Mouse (Mus musculus): ENCODE results near the gene Selenof.

Selenof gene

DNA sequence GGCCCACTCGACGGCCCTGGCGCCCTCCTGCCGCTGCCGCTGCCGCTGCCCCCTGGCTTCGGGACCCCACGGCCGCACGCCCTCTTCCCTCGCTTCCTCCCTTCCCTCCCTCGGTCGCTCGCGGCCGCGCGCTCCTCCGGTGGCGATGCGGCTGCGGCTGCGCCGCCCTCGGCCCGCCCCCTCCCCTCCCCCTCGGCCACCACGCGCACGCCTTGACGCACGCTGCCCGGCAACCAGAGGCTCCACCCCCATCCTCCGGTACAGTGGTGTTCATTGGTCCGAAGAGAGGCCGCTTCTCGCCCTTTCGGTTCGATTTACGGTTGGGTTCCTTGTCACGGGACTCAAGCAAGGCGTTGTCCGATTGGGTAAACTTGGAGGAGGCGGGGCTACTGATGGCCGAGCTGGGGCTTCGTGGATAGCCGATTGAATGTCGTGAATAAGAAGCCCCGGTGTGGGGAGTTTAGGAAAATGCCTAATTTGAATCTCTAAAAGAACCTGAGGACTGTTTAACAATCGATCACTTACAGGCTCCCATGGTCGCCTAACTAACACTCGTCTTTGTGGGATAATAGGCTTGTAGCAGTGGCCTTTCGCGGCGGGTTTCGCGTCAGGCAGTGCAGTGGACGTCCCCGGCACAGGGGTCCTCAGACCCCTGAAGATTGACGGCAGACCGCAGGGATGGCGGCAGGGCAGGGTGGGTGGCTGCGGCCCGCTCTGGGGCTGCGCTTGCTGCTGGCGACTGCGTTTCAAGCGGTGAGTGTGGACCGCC is at the start of gene Selenof, which contains the start of gene Hs2st1:
Gene Selenof, plus strand, starts transcription at position 258 of the 769 bp plus-strand sequence.
Gene Hs2st1, minus strand, starts transcription at position 135 of the 769 bp plus-strand sequence.
- DNase-seq: peak; percentile 94 to 97

GRCm38 (mm10) chr3:144527918-144528317 is 42.2 kb upstream of the Selenof start:
- DNase-seq: no peak

- peak; percentile 70 to 74 for DNase-seq
Measured at GRCm38 (mm10) chr3:144531023-144531422, 39.1 kb upstream of the Selenof start.

GRCm38 (mm10) chr3:144535056-144535455 is 35.0 kb upstream of the Selenof start:
- DNase-seq: no peak

DNA sequence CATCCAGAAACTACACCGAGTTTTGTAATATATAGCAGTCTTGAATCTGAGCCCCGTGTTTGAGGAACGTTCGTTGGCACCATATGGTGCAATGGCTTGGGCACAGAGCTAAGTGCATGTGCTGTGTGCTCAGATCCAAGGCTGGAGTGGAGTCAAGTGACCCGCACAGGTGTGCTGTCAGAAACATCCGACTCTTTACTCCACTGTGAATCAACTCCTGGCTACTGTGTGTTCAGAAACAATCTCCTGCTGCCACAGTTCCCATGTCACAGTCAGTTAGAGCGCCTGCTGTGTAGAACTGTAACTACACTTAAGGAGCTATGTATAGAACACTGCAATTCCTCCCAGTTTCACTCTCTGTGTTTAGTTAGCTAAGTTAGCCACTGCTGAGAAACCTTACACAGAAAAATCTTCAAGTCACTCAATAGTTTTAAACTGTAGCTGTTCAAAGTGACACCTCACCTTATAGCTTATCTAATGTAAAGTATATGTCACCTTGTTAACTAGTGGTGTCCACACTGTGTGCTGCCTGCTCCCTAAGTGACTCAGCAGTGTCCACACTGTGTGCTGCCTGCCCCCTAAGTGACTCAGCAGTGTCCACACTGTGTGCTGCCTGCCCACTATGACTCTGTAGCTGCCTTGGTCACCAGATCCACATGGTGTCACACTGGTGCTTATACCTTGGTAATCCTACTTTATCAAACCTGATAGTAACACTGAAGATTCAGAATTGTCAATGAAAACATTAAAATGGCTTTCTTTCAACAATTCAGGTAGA is 32.8 kb upstream of the Selenof start:
- DNase-seq: peak; percentile 45 to 60

GRCm38 (mm10) chr3:144539051-144539450 is 31.1 kb upstream of the Selenof start:
- no peak for DNase-seq

GRCm38 (mm10) chr3:144540805-144541204 is 29.3 kb upstream of the Selenof start:
- DNase-seq: no peak

DNA sequence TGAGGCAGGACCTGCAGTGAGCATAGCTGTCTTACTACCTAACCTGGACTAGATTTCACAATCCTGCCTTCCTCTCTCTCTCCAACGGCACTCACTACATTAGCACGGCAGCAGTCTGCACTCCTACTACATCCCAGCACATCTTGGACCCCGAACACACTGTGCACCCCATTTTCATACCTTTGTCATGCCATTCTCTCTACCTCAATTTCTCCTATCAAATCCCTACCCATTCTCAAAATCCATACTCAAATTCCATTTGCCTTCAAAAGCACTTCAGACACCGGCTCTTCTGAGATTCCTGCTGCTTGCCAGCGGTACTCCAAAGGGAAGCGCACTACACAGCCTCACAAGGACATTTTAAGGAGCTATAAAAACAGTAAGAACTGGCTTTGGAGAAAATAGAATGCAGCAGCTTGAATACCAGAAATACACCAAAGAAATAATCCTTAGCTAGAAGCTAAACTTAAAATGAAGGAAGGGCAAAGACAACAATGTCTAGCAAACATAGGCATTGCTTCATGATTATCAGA is 28.1 kb upstream of the Selenof start:
- DNase-seq: no peak

GRCm38 (mm10) chr3:144545152-144545551 is 25.0 kb upstream of the Selenof start:
- no peak for DNase-seq

- DNase-seq: no peak
Measured at GRCm38 (mm10) chr3:144545832-144546231, 24.3 kb upstream of the Selenof start.

DNA sequence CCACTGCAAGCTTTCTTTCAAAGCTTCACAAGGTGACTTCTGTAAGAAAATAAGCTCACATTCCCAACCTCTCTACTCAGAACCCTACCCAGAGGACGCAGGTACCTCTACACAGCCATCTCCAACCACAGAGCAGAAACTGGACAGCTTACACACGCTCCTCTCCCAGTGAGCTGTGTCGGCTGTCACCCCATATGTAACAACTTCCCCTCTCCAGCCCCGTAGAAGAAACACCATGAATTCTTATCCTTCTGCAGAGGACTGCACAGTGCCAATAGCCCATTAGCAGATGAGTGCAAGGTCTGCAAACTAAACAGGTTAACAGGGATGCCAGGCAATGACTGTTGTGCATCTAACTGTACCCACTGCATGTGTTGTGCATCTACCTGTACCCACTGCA is 23.6 kb upstream of the Selenof start:
- DNase-seq: no peak

DNA sequence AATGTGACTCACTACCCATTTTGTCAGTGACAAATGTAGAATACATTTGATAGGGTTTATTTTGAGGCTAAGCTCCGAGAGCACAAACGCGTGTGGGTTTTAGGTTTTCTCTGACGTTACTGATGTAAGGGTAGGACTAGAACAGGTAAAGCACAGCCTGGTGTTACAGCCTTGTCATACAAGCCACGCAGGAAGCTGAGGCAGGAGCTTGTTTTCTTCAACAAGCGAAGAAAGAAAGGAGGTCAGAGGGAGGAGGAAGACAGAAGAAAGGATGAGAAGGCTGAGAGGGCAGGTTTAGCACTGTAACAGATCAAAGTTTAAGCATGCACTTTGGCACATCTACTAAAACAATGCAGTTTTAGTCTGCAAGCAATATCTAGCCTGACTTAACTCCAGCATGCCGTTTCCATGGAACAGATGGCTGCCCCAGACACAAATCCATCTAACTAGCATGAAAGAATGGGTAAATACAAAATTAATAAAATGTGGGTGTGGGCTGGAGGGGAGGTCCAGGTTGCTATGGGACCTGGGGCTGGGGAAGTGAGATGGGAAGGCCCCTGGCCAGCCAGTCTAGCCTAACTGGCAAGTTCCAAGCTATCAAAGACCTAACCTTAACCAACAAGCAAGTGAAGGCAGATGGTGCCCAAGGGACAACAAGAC is 21.8 kb upstream of the Selenof start:
- no peak for DNase-seq

GRCm38 (mm10) chr3:144550036-144550435 is 20.1 kb upstream of the Selenof start:
- no peak for DNase-seq

DNA sequence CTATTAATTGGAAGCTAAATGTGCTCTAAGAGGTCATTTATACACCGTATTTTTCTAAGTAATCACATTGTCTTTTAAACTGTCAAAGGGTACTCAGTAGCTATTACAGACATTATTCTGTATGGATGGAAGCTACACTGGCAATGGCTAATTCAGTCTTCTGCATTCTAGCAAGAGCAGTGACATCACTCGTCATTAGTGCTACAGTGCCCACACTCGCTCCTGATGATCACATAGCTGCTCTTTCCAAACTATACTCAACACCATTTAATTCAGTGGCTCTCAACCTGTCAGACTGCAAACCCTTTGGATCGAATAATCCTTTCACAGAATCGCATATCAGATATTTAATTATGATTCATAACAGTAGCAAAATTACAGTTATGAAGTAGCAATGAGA is 19.4 kb upstream of the Selenof start:
- DNase-seq: no peak

DNA sequence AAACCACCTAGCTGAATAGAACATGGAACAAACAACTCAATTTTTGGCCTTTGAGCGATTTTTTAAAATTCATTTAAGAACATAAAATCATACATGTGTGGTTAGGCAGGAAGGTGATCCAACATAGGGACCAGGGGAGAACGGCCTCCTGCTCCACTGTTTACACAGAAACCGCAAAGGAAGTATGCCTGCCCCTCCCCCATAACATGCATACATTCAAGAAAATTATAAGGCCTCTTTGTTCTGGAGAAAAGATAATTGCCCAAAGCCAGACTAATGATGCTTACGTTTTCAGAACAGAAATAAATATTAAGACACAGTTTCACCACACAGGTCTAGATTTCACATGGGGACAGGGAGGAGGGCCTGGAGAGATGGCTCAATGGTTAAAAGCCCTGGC is 18.7 kb upstream of the Selenof start:
- DNase-seq: no peak

DNA sequence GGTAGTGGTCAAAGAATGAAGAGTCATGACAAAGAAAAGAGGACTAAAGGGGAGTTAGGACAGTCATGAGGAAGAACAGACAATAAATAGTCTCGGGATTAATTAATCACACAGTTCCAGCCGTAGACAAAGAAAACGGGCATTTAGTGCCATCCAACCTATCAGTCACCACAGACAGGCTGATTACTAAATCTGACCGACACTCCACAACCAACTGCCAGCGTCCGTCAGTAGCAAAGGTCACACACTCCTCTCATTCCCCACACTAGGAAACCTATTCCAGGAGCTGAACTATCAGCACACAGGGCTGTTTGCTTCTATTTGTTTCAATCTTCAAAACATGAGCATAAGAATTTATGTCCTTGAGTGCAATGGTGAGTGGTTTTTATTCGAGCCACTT is 16.2 kb upstream of the Selenof start:
- DNase-seq: no peak

DNA sequence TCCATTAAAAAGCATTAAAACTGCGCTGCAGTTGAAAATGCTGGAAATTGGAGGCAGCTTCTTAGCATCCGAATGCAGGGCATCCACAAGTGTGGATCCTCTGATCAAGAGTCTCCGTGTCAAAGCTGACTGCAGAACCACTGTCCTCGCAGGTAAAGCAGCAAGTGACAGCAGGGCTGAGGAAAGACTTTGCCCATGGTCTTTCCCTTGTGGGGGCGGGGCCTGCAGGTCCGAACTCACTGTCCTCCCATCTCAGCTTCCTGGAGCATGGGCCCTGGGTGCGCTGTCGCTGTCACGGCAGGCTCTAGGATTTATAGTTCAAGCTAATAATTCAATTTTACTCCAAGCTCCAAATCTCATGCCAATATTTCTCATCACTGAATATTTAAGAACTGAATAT is 15.6 kb upstream of the Selenof start:
- DNase-seq: no peak

GRCm38 (mm10) chr3:144555144-144555543 is 15.0 kb upstream of the Selenof start:
- no peak for DNase-seq

DNA sequence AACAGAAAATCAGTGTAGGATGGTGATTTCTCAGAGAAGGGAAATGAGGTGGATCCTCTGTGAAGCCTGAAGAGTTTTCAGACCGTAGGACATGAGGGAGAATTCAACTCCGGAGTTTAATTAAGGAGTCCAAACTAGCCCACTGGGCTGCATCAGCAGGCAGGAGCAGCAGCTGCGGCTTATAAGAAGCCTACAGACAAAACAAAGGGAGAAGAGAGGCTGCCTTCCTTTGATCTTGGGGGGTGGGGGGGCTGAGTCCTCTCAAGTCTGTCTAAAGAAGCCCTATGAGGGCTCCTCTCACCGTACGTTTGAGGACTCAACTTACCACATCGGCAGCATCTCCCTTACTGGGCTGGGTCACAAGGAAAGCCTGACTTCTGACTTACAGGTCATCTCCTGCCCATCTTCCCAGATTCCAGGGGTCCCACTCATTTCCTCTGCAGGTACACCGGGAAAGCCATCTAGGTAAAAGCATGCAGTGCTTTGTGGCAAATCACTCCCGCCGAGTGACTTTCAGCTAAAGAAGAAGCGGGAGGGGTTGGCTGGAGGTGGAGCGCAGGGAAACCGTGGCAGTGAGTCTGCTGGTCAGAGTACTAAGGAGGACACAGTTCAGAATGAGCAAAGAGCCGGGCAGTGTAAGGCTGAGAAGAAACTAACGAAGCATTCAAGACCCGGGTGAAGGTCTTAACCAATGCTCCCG is 13.3 kb upstream of the Selenof start:
- no peak for DNase-seq

GRCm38 (mm10) chr3:144558274-144558673 is 11.8 kb upstream of the Selenof start:
- no peak for DNase-seq

GRCm38 (mm10) chr3:144561511-144562250 is 8.4 kb upstream of the Selenof start:
- peak; percentile 29 to 34 for DNase-seq

DNA sequence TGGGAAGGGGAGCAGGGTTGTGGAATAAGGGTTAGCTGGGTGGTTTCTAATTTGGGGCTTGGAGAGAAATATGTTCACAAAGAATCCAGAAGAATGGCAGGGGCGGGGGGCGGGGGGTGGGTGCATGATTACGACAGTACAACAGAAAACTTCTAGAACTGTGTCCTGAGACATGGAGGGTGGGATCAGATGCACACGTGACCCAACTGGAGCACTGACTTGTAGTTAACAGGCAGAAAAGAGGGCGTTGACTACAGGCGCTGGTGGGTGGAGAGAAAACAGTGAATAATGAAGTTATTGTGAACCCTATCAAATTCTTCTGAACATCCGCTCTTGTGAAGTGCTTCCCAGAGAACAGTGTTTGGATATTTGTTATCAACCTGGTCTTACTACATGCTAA is 6.2 kb upstream of the Selenof start:
- DNase-seq: no peak
